Mouse (Mus musculus) adrenal gland, postnatal 36 days (tissue): ENCODE measurements around the gene Rpl23. TPM values are rescaled to one million over a fixed set of nuclear protein-coding genes. Genes with fewer than 3 reads are reported as not detected.

ENCODE experiments used
- microRNA-seq: library from miRNA; unstranded; fragments of <30 nt; microRNA quantifications from one replicate; pipeline ENCODE4 v1.2.0, GENCODE M21; 2021
- total RNA-seq, 2 experiments: library from RNA; stranded (reverse); gene quantifications; 2 replicates each; pipeline ENCODE4 v1.2.3; 2021

Gene Rpl23
- total RNA-seq, 2 experiments from 2014 or later = 851 to 921 TPM

Small RNA genes within 50 kb of the gene (microRNA-seq; reads per million reads assigned to microRNA genes)
- gene Mir8102 = not detected

Other genes with a start within 250 kb of the Rpl23 start
- gene Srcin1, start 206.3 kb downstream of the Rpl23 start, total RNA-seq = 10 to 100 TPM in 1 of 2 experiments, 1 to 10 TPM in 1; 6.8 to 14.5 TPM
- 1 to 10 TPM; 4.9 to 5.8 TPM for gene Epop, start 152.7 kb downstream of the Rpl23 start, total RNA-seq
- 10 to 100 TPM; 38.6 to 41.5 TPM for gene Mllt6, start 119.0 kb downstream of the Rpl23 start, total RNA-seq
- 100 to 1,000 TPM; 187 to 222 TPM for gene Cisd3, start 96.6 kb downstream of the Rpl23 start, total RNA-seq
- 10 to 100 TPM; 25.7 to 28.5 TPM for gene Pcgf2, start 81.9 kb downstream of the Rpl23 start, total RNA-seq
- gene Psmb3, start 79.0 kb downstream of the Rpl23 start, total RNA-seq = 100 to 1,000 TPM; 227 to 235 TPM
- gene Pip4k2b, start 37.7 kb downstream of the Rpl23 start, total RNA-seq = 10 to 100 TPM; 27.5 to 29.6 TPM
- gene Cwc25, start 15.9 kb downstream of the Rpl23 start, total RNA-seq = 10 to 100 TPM; 20.2 to 26.3 TPM
- not detected for gene 1700001P01Rik, start 6.5 kb downstream of the Rpl23 start, total RNA-seq
- 100 to 1,000 TPM; 103 to 128 TPM for gene Lasp1, start 16.6 kb upstream of the Rpl23 start, total RNA-seq
- 1 to 10 TPM; 2.8 to 3.6 TPM for gene B230217C12Rik, start 58.3 kb upstream of the Rpl23 start, total RNA-seq
- 1 to 10 TPM in 1 of 2 experiments, under 1 TPM in 1; 0.63 to 1.6 TPM for gene Fbxo47, start 101.7 kb upstream of the Rpl23 start, total RNA-seq
- 10 to 100 TPM in 1 of 2 experiments, 1 to 10 TPM in 1; 7.1 to 17.2 TPM for gene Plxdc1, start 204.0 kb upstream of the Rpl23 start, total RNA-seq
- gene Arl5c, start 213.7 kb upstream of the Rpl23 start, total RNA-seq = under 1 TPM; 0.76 to 0.92 TPM
- 1 to 10 TPM; 6.9 to 8.4 TPM for gene Cacnb1, start 240.6 kb upstream of the Rpl23 start, total RNA-seq
- gene Rpl19, start 244.3 kb upstream of the Rpl23 start, total RNA-seq = 1,000 to 10,000 TPM; 1,174 to 1,217 TPM